Mouse (Mus musculus): ENCODE measurements around the gene Agap1.

DNA sequence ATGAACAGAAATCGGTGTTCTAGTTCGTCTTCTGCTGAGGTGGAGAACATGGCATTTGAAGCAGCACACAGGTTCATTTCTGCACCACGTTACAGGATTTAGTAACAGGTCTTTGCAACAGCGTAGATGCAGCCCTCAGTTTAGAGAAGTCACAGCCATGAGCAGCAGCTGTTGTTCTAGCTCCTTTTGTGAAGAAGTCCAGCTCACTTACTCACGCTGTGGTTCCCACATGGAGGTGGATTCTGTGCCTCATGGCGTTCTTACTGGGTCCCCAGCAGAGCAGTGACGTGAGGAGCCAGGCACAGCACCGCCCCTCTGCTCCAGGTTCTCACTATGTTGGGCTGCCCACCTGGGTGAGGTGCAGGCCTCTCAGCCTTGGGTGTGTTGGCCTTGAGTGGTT lies 140.4 kb downstream of the Agap1 start:
- TF ChIP-seq CTCF (IDR thresholded peaks at IDR 0.05 in 2 of 3, conservative IDR thresholded peaks at IDR 0.05 in 1 of 3; ENCODE audit: control insufficient read depth in 1 of 3, insufficient read depth in 1 of 3, low read depth in 2 of 3, low read length in 3 of 3, poor library complexity in 1 of 3, severe bottlenecking in 1 of 3) (no peak), HCFC1 (IDR thresholded peaks at IDR 0.05; ENCODE audit: low read depth, low read length) (no peak), EP300 (IDR thresholded peaks at IDR 0.05; ENCODE audit: low read depth in 1 of 2, low read length in 2 of 2) (no peak), MEF2A (IDR thresholded peaks at IDR 0.05; ENCODE audit: extremely low read depth, insufficient replicate concordance, low read depth, low read length, poor library complexity, severe bottlenecking) (no peak), TCF12 (IDR thresholded peaks at IDR 0.05; ENCODE audit: low read depth, low read length) (no peak), GATA1 (IDR thresholded peaks at IDR 0.05; ENCODE audit: low read depth, low read length) (no peak), MAFK (IDR thresholded peaks at IDR 0.05; ENCODE audit: borderline replicate concordance, low read depth, low read length) (no peak)

All from MEL (cell line).